Mouse (Mus musculus): ENCODE results near the gene Gnai2.
"Not testable (repeated sequence)": the region's sequence is repeated elsewhere in the genome, so short reads cannot be mapped to it uniquely, and the experiment has no call there.

The Gnai2 gene

GRCm38 (mm10) chr9:107570016-107570415 is 65.2 kb downstream of the Gnai2 start:
- DNase-seq (ENCODE audit: low spot score in 2 of 2), result no peak

DNA sequence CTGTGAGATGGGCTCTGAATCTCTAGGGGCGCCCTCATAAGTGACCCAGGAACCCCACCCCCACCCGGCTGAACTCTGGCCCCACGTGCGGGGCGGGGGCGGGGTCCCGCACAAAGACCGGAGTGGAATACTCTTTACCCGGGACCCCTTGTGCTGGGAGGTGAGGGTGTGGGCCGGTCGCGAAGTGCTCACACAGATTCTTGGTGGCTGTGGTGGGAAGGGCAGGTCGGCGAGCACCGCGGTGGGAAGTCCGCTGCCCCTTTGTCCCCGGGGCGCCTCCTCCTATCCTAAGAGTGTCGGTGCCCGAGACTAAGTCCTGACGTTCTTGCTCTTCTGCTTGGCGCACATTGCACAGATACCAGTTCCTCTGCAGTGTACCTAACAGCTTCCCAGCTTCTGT is 65.9 kb downstream of the Gnai2 start:
- DNase-seq (ENCODE audit: low spot score in 2 of 2), result no peak

- peak; percentile 79 to 88 for DNase-seq (ENCODE audit: low spot score in 2 of 2)
These were observed 66.6 kb downstream of the Gnai2 start for GRCm38 (mm10) chr9:107568331-107569261.

DNA sequence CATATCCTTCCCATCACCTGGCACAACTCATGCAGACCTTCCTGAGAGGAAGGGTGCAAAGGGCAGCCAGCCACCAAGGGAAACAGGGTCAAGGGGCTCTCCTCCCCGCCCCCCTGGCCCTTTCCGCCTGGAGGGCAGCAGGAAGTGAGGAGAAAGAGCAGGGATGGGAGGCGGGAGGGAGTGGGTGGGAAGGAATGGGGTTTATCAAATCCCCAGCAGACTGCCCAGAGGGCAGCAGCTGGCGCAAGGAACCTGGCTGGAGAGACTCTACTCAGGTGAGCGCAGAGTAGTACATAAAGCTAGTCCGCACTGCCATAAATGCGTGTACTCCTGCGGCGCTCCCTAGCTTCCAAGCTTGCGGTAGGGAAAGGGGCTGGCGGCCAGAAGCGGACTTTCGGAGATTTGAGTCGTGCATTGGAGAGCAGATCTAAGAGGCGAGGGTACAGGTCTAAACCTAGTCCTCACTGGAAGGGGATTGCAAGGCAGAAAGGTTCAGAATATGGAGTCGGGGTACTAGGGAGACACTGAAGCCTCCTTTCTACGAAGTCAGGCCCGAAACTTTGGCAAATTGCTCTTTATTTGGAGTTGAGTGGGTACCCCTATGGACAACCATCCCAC is 67.4 kb downstream of the Gnai2 start, which contains the start of gene Hyal2:
Gene Hyal2, plus strand, starts transcription at position 244 of the 618 bp plus-strand sequence.
- peak in 1 of 2 experiments; percentile 40 for DNase-seq (ENCODE audit: low spot score in 2 of 2)

GRCm38 (mm10) chr9:107566855-107567254 is 68.3 kb downstream of the Gnai2 start:
- DNase-seq (ENCODE audit: low spot score in 2 of 2), result no peak

- peak; percentile 76 to 85 for DNase-seq (ENCODE audit: low spot score in 2 of 2)
These were observed 69.0 kb downstream of the Gnai2 start for GRCm38 (mm10) chr9:107566041-107566709.

DNA sequence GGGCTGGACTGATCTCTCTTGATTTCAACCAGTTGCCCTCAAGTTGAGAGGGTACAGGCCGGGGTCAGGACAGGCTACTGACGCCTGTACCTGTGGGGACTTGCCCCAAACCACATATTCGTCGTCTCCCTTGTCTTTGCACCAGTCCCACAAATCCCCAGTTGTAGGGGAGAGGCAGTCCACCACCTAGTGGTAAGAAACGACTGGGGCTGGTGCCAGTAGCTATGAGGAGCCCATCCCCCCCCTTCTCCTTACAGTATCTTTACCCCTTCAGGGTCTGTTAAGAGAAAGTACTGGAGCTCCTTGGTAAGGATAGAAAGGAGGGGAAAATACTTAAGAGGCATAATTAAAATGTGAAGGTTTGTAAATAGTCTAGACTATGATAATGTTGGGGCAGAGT is 69.6 kb downstream of the Gnai2 start:
- DNase-seq (ENCODE audit: low spot score in 2 of 2), result not testable (repeated sequence)

Measured in urinary bladder, postnatal 36 days (tissue).